Mouse (Mus musculus) CH12.LX (cell line): ENCODE results near the gene Atp7a.

ENCODE experiments used
- CHD2 ChIP-seq: IDR thresholded peaks from 2 replicates; pipeline ENCODE4 v1.6.1; 2011; ENCODE audit warnings: low read length, improper control_type of control experiment
- CTCF ChIP-seq, 2 experiments: IDR thresholded peaks in 1 of 2; conservative IDR thresholded peaks in 1 of 2; 2 replicates each; pipeline ENCODE4 v1.5.1; 2011 to 2012; ENCODE audit warnings: low read depth in 2 of 2, low read length in 2 of 2, improper control_type of control experiment in 1 of 2, inconsistent platforms in 1 of 2, mild to moderate bottlenecking in 1 of 2, moderate library complexity in 1 of 2
- E2F4 ChIP-seq: IDR thresholded peaks from 2 replicates; pipeline ENCODE4 v1.6.1; 2011; ENCODE audit warnings: low read depth, low read length, improper control_type of control experiment; ENCODE audit not compliant: insufficient replicate concordance
- EP300 ChIP-seq: IDR thresholded peaks from 2 replicates; pipeline ENCODE4 v1.6.1; 2011; ENCODE audit warnings: low read length, improper control_type of control experiment
- IRF4 ChIP-seq: IDR thresholded peaks from 2 replicates; pipeline ENCODE4 v1.6.1; 2014; ENCODE audit warnings: low read depth, mild to moderate bottlenecking, inconsistent platforms, low read length, improper control_type of control experiment
- MAZ ChIP-seq: IDR thresholded peaks from 2 replicates; pipeline ENCODE4 v1.6.1; 2012; ENCODE audit warnings: low read depth, mild to moderate bottlenecking, inconsistent platforms, low read length, improper control_type of control experiment, moderate library complexity
- PAX5 ChIP-seq: IDR thresholded peaks from 2 replicates; pipeline ENCODE4 v1.6.1; 2012; ENCODE audit warnings: low read length, inconsistent platforms, mixed read lengths
- POLR2A ChIP-seq: IDR thresholded peaks from 2 replicates; pipeline ENCODE4 v1.6.1; 2011; ENCODE audit warnings: low read depth, mild to moderate bottlenecking, improper control_type of control experiment, low read length
- SMC3 ChIP-seq: IDR thresholded peaks from 2 replicates; pipeline ENCODE4 v1.6.1; 2011; ENCODE audit warnings: low read depth, low read length, improper control_type of control experiment
- UBTF ChIP-seq: IDR thresholded peaks from 2 replicates; pipeline ENCODE4 v1.6.1; 2012; ENCODE audit warnings: low read depth, mild to moderate bottlenecking, inconsistent platforms, low read length, improper control_type of control experiment, moderate library complexity
- USF2 ChIP-seq: conservative IDR thresholded peaks from 2 replicates; pipeline ENCODE4 v1.6.1; 2011; ENCODE audit warnings: low read depth, low read length, improper control_type of control experiment
- ZKSCAN1 ChIP-seq: IDR thresholded peaks from 2 replicates; pipeline ENCODE4 v1.6.1; 2012; ENCODE audit warnings: low read depth, inconsistent platforms, low read length, improper control_type of control experiment, borderline replicate concordance

DNA sequence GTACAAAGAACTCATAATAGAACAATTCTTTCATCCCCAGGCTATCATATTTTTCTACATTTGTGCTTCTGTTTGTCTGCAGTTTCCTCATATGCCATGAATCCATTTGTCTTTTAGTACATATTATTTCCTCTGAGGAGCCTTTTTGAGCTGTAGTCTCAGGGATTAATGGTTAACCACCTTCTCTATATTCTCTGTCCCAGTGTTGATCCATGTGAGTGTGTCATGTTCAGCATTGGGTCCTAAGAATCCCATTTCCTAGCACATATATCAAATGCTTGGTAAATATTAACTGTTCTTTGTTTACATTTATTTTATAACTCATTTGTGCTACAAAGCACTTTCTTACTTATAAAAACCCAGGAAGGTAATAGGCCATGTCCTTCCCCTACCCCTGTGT is 55.4 kb downstream of the Atp7a start:
- TF ChIP-seq E2F4 (no peak), USF2 (no peak), CHD2 (no peak), POLR2A (no peak), SMC3 (no peak), IRF4 (no peak), CTCF (conservative IDR thresholded peaks at IDR 0.05 in 1 of 2, IDR thresholded peaks at IDR 0.05 in 1 of 2; ENCODE audit: low read depth in 2 of 2, low read length in 2 of 2) (no peak), MAZ (no peak), PAX5 (no peak), ZKSCAN1 (no peak), EP300 (no peak), UBTF (no peak)
